Mouse (Mus musculus) testis, postnatal 10 days (tissue): Measurements from ENCODE around the gene Zfp433.
"Not testable (repeated sequence)": the region's sequence is repeated elsewhere in the genome, so short reads cannot be mapped to it uniquely, and the experiment has no call there.

Source experiments
- DNase-seq: peaks from one replicate; pipeline ENCODE4 v3.0.0; 2021; ENCODE audit warnings: low spot score

The Zfp433 gene

DNA sequence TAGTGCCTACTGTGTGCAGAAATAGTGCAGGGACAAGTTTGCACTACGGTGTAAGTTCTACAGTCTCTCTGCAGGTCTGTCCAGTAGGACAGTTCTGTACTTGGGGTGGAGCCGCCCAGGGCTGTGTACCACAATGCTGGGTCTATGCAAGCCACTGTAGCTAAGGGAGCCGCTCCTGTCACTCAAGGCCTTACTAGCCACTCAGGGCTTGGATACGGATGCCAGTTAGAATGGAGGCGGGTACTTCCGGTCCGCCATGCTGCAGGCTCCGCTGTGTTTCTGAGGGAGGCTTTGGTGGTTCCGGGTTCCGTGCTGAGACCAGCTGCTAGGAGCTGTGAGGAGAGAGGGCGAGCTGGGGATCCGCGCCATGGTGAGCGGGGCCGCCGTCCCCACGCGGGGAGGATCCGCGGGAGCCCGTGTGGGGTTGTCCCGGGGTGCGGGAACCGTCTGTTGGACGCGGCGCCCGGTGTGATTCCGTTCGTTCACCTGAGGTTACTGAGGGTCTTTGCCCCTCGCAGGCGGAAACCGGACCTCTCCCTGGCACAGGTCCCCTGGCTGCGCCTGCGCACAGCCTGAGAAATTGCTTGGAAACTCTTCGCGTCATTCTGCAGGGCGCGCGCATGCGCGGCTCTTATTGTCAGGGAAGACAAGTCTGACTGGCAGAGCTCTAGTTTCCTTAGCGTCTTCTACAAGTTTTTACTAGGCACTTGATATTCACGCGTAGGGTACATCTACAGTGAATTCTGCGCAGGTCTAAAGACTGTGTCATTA, at the start of gene Zfp433:
TSS of gene Zfp433 (plus strand) at position 295 of the 771 bp plus-strand sequence.
- not testable (repeated sequence) for DNase-seq

DNA sequence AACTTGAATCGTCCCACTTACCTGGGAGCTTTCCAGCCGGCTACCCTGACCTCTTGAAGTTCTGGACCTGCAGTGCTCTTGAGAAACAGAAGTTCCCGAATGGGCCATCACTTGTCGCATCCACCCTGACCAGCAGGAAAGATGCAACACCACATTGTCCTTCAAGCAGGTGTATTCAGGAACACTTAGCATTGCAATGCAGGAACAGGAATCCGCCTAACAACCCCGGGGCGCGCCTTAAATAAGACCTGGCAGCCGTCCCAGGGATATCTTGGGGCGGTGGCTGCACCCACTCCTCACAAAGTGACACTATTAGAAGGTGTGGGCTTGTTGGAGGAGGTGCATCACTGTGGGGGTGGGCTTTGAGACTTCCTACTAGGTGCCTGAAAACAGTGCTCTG, 49.4 kb upstream of the Zfp433 start:
- DNase-seq, result peak; percentile 41

DNA sequence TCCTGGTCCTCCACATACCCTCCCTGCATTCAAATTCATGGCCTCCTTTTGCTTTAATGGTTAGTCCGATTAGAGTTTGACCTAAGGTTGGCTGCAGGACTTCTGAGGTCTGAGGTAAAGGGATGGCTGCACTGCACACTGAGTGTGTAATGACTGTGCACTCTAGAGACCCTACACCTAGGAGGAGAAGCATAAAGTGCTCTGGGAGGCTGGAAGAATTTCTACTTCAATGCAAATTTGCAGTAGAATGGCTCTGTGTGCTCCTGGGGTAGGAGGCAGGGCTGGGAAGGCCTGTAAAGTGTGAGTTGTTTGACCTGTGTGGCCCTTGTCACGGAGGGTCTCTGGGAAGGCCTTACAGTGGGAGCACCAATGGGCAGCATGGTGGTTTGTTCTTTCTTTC, 48.5 kb upstream of the Zfp433 start:
- DNase-seq, result no peak

DNA sequence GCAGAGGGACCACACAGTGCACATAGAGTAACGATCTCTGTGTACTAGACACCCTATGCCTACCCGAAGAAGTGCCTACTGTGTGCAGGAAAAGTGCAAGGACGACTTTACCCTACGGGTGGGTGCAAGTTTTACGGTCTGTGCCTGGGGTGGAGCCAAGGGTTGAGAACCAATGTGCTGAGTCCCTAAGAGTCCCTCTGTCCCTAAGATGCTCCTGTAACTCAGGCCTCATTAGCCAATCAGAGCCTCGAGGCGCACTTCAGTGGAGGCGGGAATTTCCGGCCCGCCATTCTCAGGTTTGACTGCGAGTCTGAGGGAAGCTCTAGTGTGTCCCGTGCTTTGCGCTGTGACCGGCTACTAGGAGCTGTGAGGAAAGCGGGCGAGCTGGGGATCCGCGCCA, 17.5 kb upstream of the Zfp433 start:
- not testable (repeated sequence) for DNase-seq

DNA sequence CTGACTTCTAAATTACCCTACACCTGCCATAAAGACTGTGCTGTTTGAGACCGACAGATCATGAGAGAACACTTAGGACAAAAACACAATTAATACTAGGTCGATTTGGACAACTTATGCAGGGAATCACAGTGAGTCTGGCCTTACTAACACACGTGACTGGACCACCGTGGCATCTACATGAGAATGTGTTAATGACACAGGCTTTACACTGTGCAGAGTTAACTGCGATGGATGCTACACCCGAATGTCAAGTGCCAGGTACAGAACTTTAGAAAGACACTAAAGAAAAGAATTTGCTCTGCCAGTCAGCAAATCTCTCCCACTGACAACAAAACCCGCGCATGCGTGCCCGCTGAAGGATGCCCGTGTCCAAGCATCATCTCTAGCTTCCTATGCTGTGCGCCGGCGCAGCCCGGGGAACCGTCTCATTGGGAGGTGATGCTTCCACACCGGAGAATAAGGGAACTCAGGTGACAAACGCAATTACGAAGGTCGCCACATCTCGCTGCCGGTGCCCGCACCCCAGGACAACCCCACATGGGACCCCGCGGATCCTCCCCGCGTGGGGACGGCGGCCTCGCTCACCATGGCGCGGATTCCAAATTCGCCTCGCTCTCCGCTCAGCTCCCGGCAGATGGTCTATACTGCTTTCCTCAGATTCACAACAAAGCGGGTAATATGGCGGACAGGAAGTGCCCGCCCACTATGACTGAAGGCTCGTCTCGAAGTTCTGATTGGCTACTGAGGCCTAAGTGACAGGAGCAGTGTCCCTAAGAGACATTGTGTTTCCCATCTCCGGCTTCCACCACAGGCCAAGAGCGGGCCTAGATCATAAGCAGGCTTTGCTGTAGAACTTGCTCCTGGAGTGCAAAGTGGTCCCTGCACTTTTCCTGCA, 66.1 kb downstream of the Zfp433 start, which contains the start of gene Gm3055:
TSS of gene Gm3055 (minus strand) at position 656 of the 898 bp plus-strand sequence.
- DNase-seq, result not testable (repeated sequence)

DNA sequence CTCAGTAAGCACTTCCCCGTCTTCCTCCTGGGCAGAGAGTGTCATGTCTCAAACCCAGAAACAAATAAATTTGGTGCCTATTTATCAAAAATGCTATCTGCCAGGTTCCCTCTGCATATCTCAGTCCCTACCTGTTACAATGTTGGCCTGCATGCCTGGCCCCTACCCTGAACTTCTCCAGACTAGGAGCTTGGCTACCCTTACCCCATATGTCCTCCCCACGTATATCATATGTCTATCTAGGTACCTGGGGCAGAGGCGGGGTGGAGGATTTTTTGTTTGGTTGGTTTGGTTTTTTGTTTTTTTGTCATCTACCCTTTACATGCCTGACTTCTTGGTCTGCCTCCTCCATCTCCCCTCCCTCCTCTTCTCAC, 66.8 kb downstream of the Zfp433 start:
- not testable (repeated sequence) for DNase-seq
